Mouse (Mus musculus) CH12.LX (cell line): Measurements from ENCODE around the gene Gm45785. TPM values are rescaled to one million over a fixed set of nuclear protein-coding genes. Genes with fewer than 3 reads are reported as not detected.

Experiments used
- DNase-seq: peaks from one replicate; pipeline ENCODE4 v3.0.0-alpha.2; 2013; ENCODE audit errors: extremely low read depth
- H3K27ac ChIP-seq: 2 replicates; pipeline ENCODE4 v1.5.1; 2012; ENCODE audit warnings: low read depth, mild to moderate bottlenecking, control low read depth, moderate library complexity; ENCODE audit not compliant: insufficient read depth
- H3K27me3 ChIP-seq: replicated peaks from 2 replicates; pipeline ENCODE3; 2012; ENCODE audit warnings: inconsistent platforms
- H3K36me3 ChIP-seq, 2 experiments: replicated peaks in 1 of 2; 2 replicates each; pipeline versions ENCODE3 to v1.6.1; 2012; ENCODE audit warnings: inconsistent platforms in 1 of 2, low read length in 1 of 2, mild to moderate bottlenecking in 1 of 2, mixed read lengths in 1 of 2, moderate library complexity in 1 of 2; ENCODE audit not compliant: control insufficient read depth in 1 of 2, insufficient read depth in 1 of 2
- H3K4me1 ChIP-seq, 2 experiments: 2 replicates each; pipeline ENCODE4 v1.6.1; 2012; ENCODE audit warnings: inconsistent platforms in 1 of 2, moderate library complexity in 1 of 2; ENCODE audit not compliant: insufficient read depth in 2 of 2, control insufficient read depth in 1 of 2
- H3K4me2 ChIP-seq: 2 replicates; pipeline ENCODE4 v1.6.1; 2012; ENCODE audit warnings: low read depth, mild to moderate bottlenecking, control low read depth; ENCODE audit not compliant: poor library complexity, insufficient read depth, severe bottlenecking
- H3K4me3 ChIP-seq, 3 experiments: fragments of 150-350 bp in 1 of 3; sonication (generic) in 1 of 3; replicated peaks in 1 of 3; 2 replicates each; pipeline versions ENCODE3 to v1.5.1; 2011 to 2012; ENCODE audit warnings: low read depth in 2 of 3, low read length in 2 of 3, mild to moderate bottlenecking in 2 of 3, moderate library complexity in 2 of 3, control low read depth in 1 of 3, improper control_type of control experiment in 1 of 3, inconsistent platforms in 1 of 3, mixed read lengths in 1 of 3; ENCODE audit not compliant: poor library complexity in 1 of 3
- H3K79me2 ChIP-seq: replicated peaks from 2 replicates; pipeline ENCODE4 v1.6.1; 2012; ENCODE audit warnings: mild to moderate bottlenecking, moderate library complexity; ENCODE audit not compliant: control insufficient read depth, poor library complexity, insufficient read depth, severe bottlenecking; ENCODE audit errors: extremely low read depth
- H3K9ac ChIP-seq: 2 replicates; pipeline ENCODE4 v1.6.1; 2012; ENCODE audit warnings: low read depth, mild to moderate bottlenecking, control low read depth, moderate library complexity; ENCODE audit not compliant: insufficient read depth
- H3K9me3 ChIP-seq: replicated peaks from 2 replicates; pipeline ENCODE3; 2012; ENCODE audit warnings: low read length, inconsistent platforms, mixed read lengths
- BHLHE40 ChIP-seq: IDR thresholded peaks from 2 replicates; pipeline ENCODE4 v1.6.1; 2011; ENCODE audit warnings: mild to moderate bottlenecking, low read depth, low read length, improper control_type of control experiment
- CHD1 ChIP-seq: IDR thresholded peaks from 2 replicates; pipeline ENCODE4 v1.6.1; 2012; ENCODE audit warnings: low read depth, low read length, improper control_type of control experiment, inconsistent platforms
- CTCF ChIP-seq, 2 experiments: IDR thresholded peaks in 1 of 2; conservative IDR thresholded peaks in 1 of 2; 2 replicates each; pipeline ENCODE4 v1.5.1; 2011 to 2012; ENCODE audit warnings: low read depth in 2 of 2, low read length in 2 of 2, improper control_type of control experiment in 1 of 2, inconsistent platforms in 1 of 2, mild to moderate bottlenecking in 1 of 2, moderate library complexity in 1 of 2
- ETS1 ChIP-seq: conservative IDR thresholded peaks from 2 replicates; pipeline ENCODE4 v1.6.1; 2012; ENCODE audit warnings: low read depth, mild to moderate bottlenecking, inconsistent platforms, low read length, improper control_type of control experiment, moderate library complexity
- GABPA ChIP-seq: IDR thresholded peaks from 2 replicates; pipeline ENCODE4 v1.6.1; 2012; ENCODE audit warnings: low read depth, low read length, improper control_type of control experiment, inconsistent platforms; ENCODE audit not compliant: insufficient replicate concordance
- HCFC1 ChIP-seq: IDR thresholded peaks from 2 replicates; pipeline ENCODE4 v1.6.1; 2012; ENCODE audit warnings: low read depth, mild to moderate bottlenecking, inconsistent platforms, low read length, improper control_type of control experiment
- IRF4 ChIP-seq: IDR thresholded peaks from 2 replicates; pipeline ENCODE4 v1.6.1; 2014; ENCODE audit warnings: low read depth, mild to moderate bottlenecking, inconsistent platforms, low read length, improper control_type of control experiment
- JUN ChIP-seq: IDR thresholded peaks from 2 replicates; pipeline ENCODE4 v1.6.1; 2011; ENCODE audit warnings: low read depth, mild to moderate bottlenecking, low read length, improper control_type of control experiment, moderate library complexity; ENCODE audit not compliant: insufficient read depth
- JUND ChIP-seq: conservative IDR thresholded peaks from 2 replicates; pipeline ENCODE4 v1.6.1; 2011; ENCODE audit warnings: low read depth, low read length, improper control_type of control experiment
- KAT2A ChIP-seq: IDR thresholded peaks from 2 replicates; pipeline ENCODE4 v1.6.1; 2012; ENCODE audit warnings: low read length, improper control_type of control experiment, inconsistent platforms; ENCODE audit not compliant: insufficient replicate concordance
- MAX ChIP-seq: IDR thresholded peaks from 2 replicates; pipeline ENCODE4 v1.6.1; 2011; ENCODE audit warnings: low read length, improper control_type of control experiment
- MEF2A ChIP-seq: IDR thresholded peaks from 2 replicates; pipeline ENCODE4 v1.6.1; 2014; ENCODE audit warnings: low read depth, mild to moderate bottlenecking, inconsistent platforms, low read length, improper control_type of control experiment, borderline replicate concordance
- MYC ChIP-seq: IDR thresholded peaks from 2 replicates; pipeline ENCODE4 v1.6.1; 2011; ENCODE audit warnings: low read depth, mild to moderate bottlenecking, improper control_type of control experiment, low read length
- NELFE ChIP-seq: IDR thresholded peaks from 2 replicates; pipeline ENCODE4 v1.6.1; 2011; ENCODE audit warnings: low read depth, low read length, improper control_type of control experiment
- PAX5 ChIP-seq: IDR thresholded peaks from 2 replicates; pipeline ENCODE4 v1.6.1; 2012; ENCODE audit warnings: low read length, inconsistent platforms, mixed read lengths
- POLR2AphosphoS2 ChIP-seq: IDR thresholded peaks from 2 replicates; pipeline ENCODE4 v1.6.1; 2011; ENCODE audit warnings: low read depth, low read length, improper control_type of control experiment
- RAD21 ChIP-seq: IDR thresholded peaks from 2 replicates; pipeline ENCODE4 v1.6.1; 2011; ENCODE audit warnings: low read depth, mild to moderate bottlenecking, low read length, improper control_type of control experiment, moderate library complexity
- SIN3A ChIP-seq: IDR thresholded peaks from 2 replicates; pipeline ENCODE4 v1.6.1; 2012; ENCODE audit warnings: low read length, improper control_type of control experiment, inconsistent platforms
- SMC3 ChIP-seq: IDR thresholded peaks from 2 replicates; pipeline ENCODE4 v1.6.1; 2011; ENCODE audit warnings: low read depth, low read length, improper control_type of control experiment
- TCF12 ChIP-seq: IDR thresholded peaks from 2 replicates; pipeline ENCODE4 v1.6.1; 2014; ENCODE audit warnings: low read depth, mild to moderate bottlenecking, inconsistent platforms, low read length, improper control_type of control experiment
- USF2 ChIP-seq: conservative IDR thresholded peaks from 2 replicates; pipeline ENCODE4 v1.6.1; 2011; ENCODE audit warnings: low read depth, low read length, improper control_type of control experiment
- ZC3H11A ChIP-seq: IDR thresholded peaks from 2 replicates; pipeline ENCODE4 v1.6.1; 2012; ENCODE audit warnings: low read depth, mild to moderate bottlenecking, inconsistent platforms, low read length, improper control_type of control experiment
- ZMIZ1 ChIP-seq: IDR thresholded peaks from 2 replicates; pipeline ENCODE4 v1.6.1; 2012; ENCODE audit warnings: low read depth, mild to moderate bottlenecking, inconsistent platforms, low read length, improper control_type of control experiment
- ZNF384 ChIP-seq: IDR thresholded peaks from 2 replicates; pipeline ENCODE4 v1.6.1; 2012; ENCODE audit warnings: low read depth, low read length, improper control_type of control experiment, inconsistent platforms
- dilution Hi-C: fragments of 300-500 bp; cut with MboI; formaldehyde crosslinking; loops from 2 replicates; pipeline ENCODE4 v1.14.3; 2020; ENCODE audit warnings: low sequenced_read_pairs; ENCODE audit not compliant: extremely low pct_unique_long_range_greater_than_20kb, extremely low pct_ligation_motif_present
- in situ Hi-C: fragments of 300-500 bp; cut with MboI; formaldehyde crosslinking; loops from 3 replicates; pipeline ENCODE4 v1.14.3; 2019; ENCODE audit warnings: low sequenced_read_pairs, low pct_ligation_motif_present, low pct_unique_long_range_greater_than_20kb, mixed read lengths
- polyA plus RNA-seq: library from polyadenylated mRNA; unstranded; fragments of >175 nt; gene quantifications from 2 replicates; pipeline ENCODE4 v1.2.1, GENCODE M21; 2012; ENCODE audit warnings: low read depth; ENCODE audit not compliant: insufficient read length
- total RNA-seq, 2 experiments: library from RNA; depleted of rRNA; stranded (reverse); fragments of 300-350 nt in 1 of 2; fragments of >200 nt in 1 of 2; gene quantifications; 2 replicates each; pipeline ENCODE4 v1.2.3; 2012 to 2014

Gene Gm45785
- total and polyA plus RNA-seq, 3 experiments = not detected

DNA sequence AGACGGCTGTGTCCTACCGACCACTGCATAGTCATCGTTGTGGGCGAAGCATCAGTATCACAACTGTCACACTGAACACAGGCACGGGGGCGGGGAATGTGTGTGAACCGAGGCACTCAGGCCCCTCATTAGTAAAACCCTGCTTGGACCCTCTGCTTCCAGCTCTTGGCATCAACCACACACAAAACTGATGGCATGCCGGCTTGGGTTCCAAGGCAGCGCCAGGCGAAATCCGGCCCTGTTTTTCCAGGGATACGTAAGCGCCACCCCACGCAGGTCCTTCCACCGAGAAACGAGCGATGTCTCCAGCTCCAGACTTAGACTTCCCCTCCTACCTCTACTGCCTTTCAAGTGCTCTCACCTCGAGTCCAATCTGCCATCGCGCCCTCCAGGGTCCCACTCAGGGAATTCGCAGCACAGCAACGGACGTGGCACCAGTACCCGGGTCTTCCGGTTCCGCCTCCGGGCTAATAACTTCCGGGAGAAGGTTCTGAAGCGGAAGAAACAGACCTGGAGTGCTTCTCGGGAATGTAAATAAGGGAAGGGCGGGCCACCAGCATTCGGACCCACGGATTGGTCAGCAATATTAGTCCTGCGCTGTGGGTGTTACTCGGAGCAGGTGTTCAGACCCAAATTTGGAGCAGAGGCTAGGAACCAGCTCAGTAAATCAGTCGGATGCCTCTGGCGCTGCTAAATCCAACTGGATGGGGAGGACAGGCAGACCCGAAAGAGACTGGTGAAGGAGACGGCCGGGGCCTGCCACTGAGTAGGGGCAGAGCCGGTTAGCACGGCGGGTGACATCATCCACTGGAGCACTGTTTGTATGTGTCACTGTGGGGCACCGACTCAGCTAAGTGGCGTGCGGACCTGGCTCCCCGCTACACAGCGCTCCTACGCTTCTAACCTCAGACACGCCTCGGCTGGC, at the start of gene Gm45785 (continued):
- no peak for TF ChIP-seq PAX5

DNA sequence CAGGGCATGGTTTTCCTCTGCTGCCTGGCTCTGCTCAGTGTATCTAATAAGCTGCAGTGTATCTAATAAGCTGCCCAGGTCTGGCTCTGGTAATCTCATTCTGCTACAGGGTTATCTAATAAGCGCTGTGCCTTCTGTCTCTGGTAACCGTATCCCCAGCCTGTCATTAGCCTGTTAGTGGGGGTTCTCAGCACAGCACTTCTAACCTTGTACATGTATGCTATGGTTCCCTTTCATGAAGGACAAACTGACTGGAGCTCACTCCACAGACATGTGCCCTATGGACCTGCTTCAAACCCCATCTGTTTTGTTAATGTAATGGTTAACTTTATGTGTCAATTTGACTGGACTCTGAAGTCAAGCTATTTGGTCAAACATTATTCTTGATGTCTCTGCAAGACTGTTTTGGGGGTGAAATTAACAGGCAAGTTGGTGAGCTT, 49.5 kb upstream of the Gm45785 start:
- Histone ChIP-seq H3K79me2 (no peaks in the 10 kb centered on the region), H3K9ac (no peak overlapping the region), H3K4me2 (no peak overlapping the region), H3K36me3 (peaks cover 0 to 8% of the 10 kb centered on the region in 2 experiments), H3K4me3 (no peak overlapping the region), H3K4me1 (peaks cover 2 to 10% of the 10 kb centered on the region in 2 experiments; a peak in 3 of 4 replicates), H3K9me3 (no peaks in the 10 kb centered on the region), H3K27ac (no peak overlapping the region), H3K27me3 (peaks cover 5% of the 10 kb centered on the region)
- in situ Hi-C loops = no loop called here
- no peak for DNase-seq
- no peak for TF ChIP-seq HCFC1
- TF ChIP-seq POLR2AphosphoS2 = no peak
- no peak for TF ChIP-seq TCF12
- no peak for TF ChIP-seq MAX
- TF ChIP-seq MEF2A = no peak
- no peak for TF ChIP-seq GABPA
- no peak for TF ChIP-seq KAT2A
- TF ChIP-seq IRF4 = no peak
- TF ChIP-seq ZNF384 = no peak
- no peak for TF ChIP-seq CHD1
- no peak for TF ChIP-seq ETS1
- TF ChIP-seq JUN = no peak
- TF ChIP-seq JUND = no peak
- no peak for TF ChIP-seq USF2
- dilution Hi-C loops = no loop called here

- TF ChIP-seq NELFE (peak; percentile 33; the same call in 1 of the 2 replicates), SMC3 (peak; percentile 98), RAD21 (peak; percentile 98), SIN3A (no peak), MAX (peak; percentile 64; the same call in 1 of the 2 replicates), MYC (peak; percentile 86; the same call in 1 of the 2 replicates), BHLHE40 (peak; percentile 86), ZMIZ1 (no peak), CTCF (conservative IDR thresholded peaks at IDR 0.05 in 1 of 2, IDR thresholded peaks at IDR 0.05 in 1 of 2; ENCODE audit: low read depth in 2 of 2, low read length in 2 of 2) (peak; percentile 89 to 95), ZC3H11A (peak; percentile 82)
- no peak overlapping the region for H3K4me3 ChIP-seq
Measured at GRCm38 (mm10) chr7:140903212-140903611, 47.1 kb upstream of the Gm45785 start.

More at GRCm38 (mm10) chr7:140903212-140903611, 47.1 kb upstream of the Gm45785 start:
- peak; percentile 69 for DNase-seq
- dilution Hi-C loops = no loop called here
- Histone ChIP-seq H3K36me3 (peaks cover 9 to 31% of the 10 kb centered on the region in 2 experiments), H3K27ac (no peak overlapping the region), H3K9me3 (no peaks in the 10 kb centered on the region), H3K79me2 (no peaks in the 10 kb centered on the region), H3K27me3 (peaks cover 5% of the 10 kb centered on the region), H3K4me2 (no peak overlapping the region), H3K9ac (no peak overlapping the region), H3K4me1 (peaks cover 0 to 2% of the 10 kb centered on the region in 2 experiments; a peak in 1 of 4 replicates)
- in situ Hi-C loops = loop anchor here (5.0 kb wide), 1 partner anchor 61 kb away; no protein-coding TSS in a partner anchor
